Mouse (Mus musculus): ENCODE results near the gene Slc46a1. TPM values are rescaled to one million over a fixed set of nuclear protein-coding genes. Genes with fewer than 3 reads are reported as not detected.
A peak's percentile ranks its signal among the peaks of the same experiment; 100 is the strongest.

The Slc46a1 gene
- polyA plus RNA-seq, 1 experiment from 2014 or later: 68.7 TPM

- no peak overlapping the region for H3K27ac ChIP-seq (ENCODE audit: low read depth, low read length)
- ATAC-seq: no peak
- no peak overlapping the region for H3K4me3 ChIP-seq (ENCODE audit: low read depth, low read length)
- 88% methylated on average over 1 of the region's 1 CpGs for WGBS
- H3K36me3 ChIP-seq (ENCODE audit: control insufficient read depth, insufficient read depth): no peaks in the 10 kb centered on the region
- H3K9ac ChIP-seq (ENCODE audit: low read depth, low read length): no peak overlapping the region
- H3K27me3 ChIP-seq (replicated peaks; ENCODE audit: control insufficient read depth, insufficient read depth, low read length): no peaks in the 10 kb centered on the region
- no peak for TF ChIP-seq CTCF (IDR thresholded peaks at IDR 0.05; ENCODE audit: low read depth)
- H3K4me1 ChIP-seq (replicated peaks; ENCODE audit: control insufficient read depth, insufficient read depth, low read length): no peaks in the 10 kb centered on the region
- H3K9me3 ChIP-seq (ENCODE audit: control insufficient read depth): no peaks in the 10 kb centered on the region
- H3K4me2 ChIP-seq (replicated peaks; ENCODE audit: low read depth): no peak overlapping the region
Observed at GRCm38 (mm10) chr11:78448242-78448641, 17.3 kb upstream of the Slc46a1 start.

- Histone ChIP-seq H3K9ac (ENCODE audit: low read depth, low read length) (no peak overlapping the region), H3K36me3 (ENCODE audit: control insufficient read depth, insufficient read depth) (no peaks in the 10 kb centered on the region), H3K4me1 (replicated peaks; ENCODE audit: control insufficient read depth, insufficient read depth, low read length) (no peaks in the 10 kb centered on the region), H3K27me3 (replicated peaks; ENCODE audit: control insufficient read depth, insufficient read depth, low read length) (no peaks in the 10 kb centered on the region), H3K27ac (ENCODE audit: low read depth, low read length) (no peak overlapping the region), H3K4me3 (ENCODE audit: low read depth, low read length) (no peak overlapping the region), H3K9me3 (ENCODE audit: control insufficient read depth) (no peaks in the 10 kb centered on the region), H3K4me2 (replicated peaks; ENCODE audit: low read depth) (no peak overlapping the region)
- ATAC-seq: no peak
- TF ChIP-seq CTCF (IDR thresholded peaks at IDR 0.05; ENCODE audit: low read depth): no peak
- 52% methylated on average over 2 of the region's 2 CpGs for WGBS
Observed at GRCm38 (mm10) chr11:78450337-78450736, 15.2 kb upstream of the Slc46a1 start.

GRCm38 (mm10) chr11:78453675-78454074 is 11.8 kb upstream of the Slc46a1 start:
- H3K27ac ChIP-seq (ENCODE audit: low read depth, low read length): no peak overlapping the region
- no peak overlapping the region for H3K4me2 ChIP-seq (replicated peaks; ENCODE audit: low read depth)
- peak; percentile 90 for TF ChIP-seq CTCF (IDR thresholded peaks at IDR 0.05; ENCODE audit: low read depth)
- H3K4me3 ChIP-seq (ENCODE audit: low read depth, low read length): no peak overlapping the region
- H3K9me3 ChIP-seq (ENCODE audit: control insufficient read depth): no peaks in the 10 kb centered on the region
- ATAC-seq: no peak
- no peak overlapping the region for H3K9ac ChIP-seq (ENCODE audit: low read depth, low read length)
- 18% methylated on average over 4 of the region's 4 CpGs for WGBS
- H3K36me3 ChIP-seq (ENCODE audit: control insufficient read depth, insufficient read depth): no peaks in the 10 kb centered on the region
- no peaks in the 10 kb centered on the region for H3K4me1 ChIP-seq (replicated peaks; ENCODE audit: control insufficient read depth, insufficient read depth, low read length)
- H3K27me3 ChIP-seq (replicated peaks; ENCODE audit: control insufficient read depth, insufficient read depth, low read length): 0 out of 2 replicates have a peak, but pooled peaks cover 3% of the 10 kb centered on the region

GRCm38 (mm10) chr11:78454276-78454675 is 11.2 kb upstream of the Slc46a1 start:
- Histone ChIP-seq H3K9ac (ENCODE audit: low read depth, low read length) (no peak overlapping the region), H3K36me3 (ENCODE audit: control insufficient read depth, insufficient read depth) (no peaks in the 10 kb centered on the region), H3K27me3 (replicated peaks; ENCODE audit: control insufficient read depth, insufficient read depth, low read length) (0 out of 2 replicates have a peak, but pooled peaks cover 3% of the 10 kb centered on the region), H3K4me1 (replicated peaks; ENCODE audit: control insufficient read depth, insufficient read depth, low read length) (no peaks in the 10 kb centered on the region), H3K4me2 (replicated peaks; ENCODE audit: low read depth) (no peak overlapping the region), H3K9me3 (ENCODE audit: control insufficient read depth) (no peaks in the 10 kb centered on the region), H3K27ac (ENCODE audit: low read depth, low read length) (no peak overlapping the region), H3K4me3 (ENCODE audit: low read depth, low read length) (no peak overlapping the region)
- WGBS: 69% methylated on average over 7 of the region's 7 CpGs
- ATAC-seq: no peak
- no peak for TF ChIP-seq CTCF (IDR thresholded peaks at IDR 0.05; ENCODE audit: low read depth)

GRCm38 (mm10) chr11:78455308-78455707 is 10.2 kb upstream of the Slc46a1 start:
- Histone ChIP-seq H3K9me3 (ENCODE audit: control insufficient read depth) (no peaks in the 10 kb centered on the region), H3K4me3 (ENCODE audit: low read depth, low read length) (no peak overlapping the region), H3K4me2 (replicated peaks; ENCODE audit: low read depth) (no peak overlapping the region), H3K4me1 (replicated peaks; ENCODE audit: control insufficient read depth, insufficient read depth, low read length) (no peaks in the 10 kb centered on the region), H3K27me3 (replicated peaks; ENCODE audit: control insufficient read depth, insufficient read depth, low read length) (0 out of 2 replicates have a peak, but pooled peaks cover 3% of the 10 kb centered on the region), H3K27ac (ENCODE audit: low read depth, low read length) (no peak overlapping the region), H3K9ac (ENCODE audit: low read depth, low read length) (no peak overlapping the region), H3K36me3 (ENCODE audit: control insufficient read depth, insufficient read depth) (no peaks in the 10 kb centered on the region)
- no peak for ATAC-seq
- 31% methylated on average over 5 of the region's 5 CpGs for WGBS
- peak; percentile 85 for TF ChIP-seq CTCF (IDR thresholded peaks at IDR 0.05; ENCODE audit: low read depth)

- Histone ChIP-seq H3K9ac (ENCODE audit: low read depth, low read length) (no peak overlapping the region), H3K27me3 (replicated peaks; ENCODE audit: control insufficient read depth, insufficient read depth, low read length) (0 out of 2 replicates have a peak, but pooled peaks cover 3% of the 10 kb centered on the region), H3K4me3 (ENCODE audit: low read depth, low read length) (no peak overlapping the region), H3K4me1 (replicated peaks; ENCODE audit: control insufficient read depth, insufficient read depth, low read length) (peaks cover 3% of the 10 kb centered on the region; the same call in 1 of the 2 replicates), H3K36me3 (ENCODE audit: control insufficient read depth, insufficient read depth) (no peaks in the 10 kb centered on the region), H3K27ac (ENCODE audit: low read depth, low read length) (no peak overlapping the region), H3K9me3 (ENCODE audit: control insufficient read depth) (no peaks in the 10 kb centered on the region), H3K4me2 (replicated peaks; ENCODE audit: low read depth) (no peak overlapping the region)
- ATAC-seq: no peak
- TF ChIP-seq CTCF (IDR thresholded peaks at IDR 0.05; ENCODE audit: low read depth): no peak
- 82% methylated on average over 17 of the region's 17 CpGs for whole genome bisulfite sequencing
Observed at GRCm38 (mm10) chr11:78458740-78459139, 6.8 kb upstream of the Slc46a1 start.

- no peak for ATAC-seq
- Histone ChIP-seq H3K27me3 (replicated peaks; ENCODE audit: control insufficient read depth, insufficient read depth, low read length) (no peaks in the 10 kb centered on the region), H3K36me3 (ENCODE audit: control insufficient read depth, insufficient read depth) (no peaks in the 10 kb centered on the region), H3K9me3 (ENCODE audit: control insufficient read depth) (no peaks in the 10 kb centered on the region), H3K4me3 (ENCODE audit: low read depth, low read length) (no peak overlapping the region), H3K27ac (ENCODE audit: low read depth, low read length) (peak overlapping the region; percentile 63; the same call in 1 of the 2 replicates), H3K4me2 (replicated peaks; ENCODE audit: low read depth) (no peak overlapping the region), H3K4me1 (replicated peaks; ENCODE audit: control insufficient read depth, insufficient read depth, low read length) (peaks cover 7% of the 10 kb centered on the region), H3K9ac (ENCODE audit: low read depth, low read length) (no peak overlapping the region)
- peak; percentile 61 for TF ChIP-seq CTCF (IDR thresholded peaks at IDR 0.05; ENCODE audit: low read depth)
- WGBS: 65% methylated on average over 1 of the region's 1 CpGs
Observed at GRCm38 (mm10) chr11:78461894-78462293, 3.6 kb upstream of the Slc46a1 start.

Data from intestine, postnatal 0 days (tissue).